Mouse (Mus musculus): ENCODE measurements around the gene Adcy9. TPM values are rescaled to one million over a fixed set of nuclear protein-coding genes. Genes with fewer than 3 reads are reported as not detected.

The Adcy9 gene
- polyA plus RNA-seq, 2 experiments, result 0.65 to 0.81 TPM

- no peaks in the 10 kb centered on the region for H3K27me3 ChIP-seq (ENCODE audit: control insufficient read depth, insufficient read depth, low read length)
- ATAC-seq (ENCODE audit: insufficient read depth) (no peak), DNase-seq (ENCODE audit: low read depth in 3 of 3, low spot score in 3 of 3) (no peak)
- H3K36me3 ChIP-seq (replicated peaks; ENCODE audit: control insufficient read depth, insufficient read depth, low read depth), result no peaks in the 10 kb centered on the region
- no peak overlapping the region for H3K9ac ChIP-seq (replicated peaks)
- TF ChIP-seq EP300 (IDR thresholded peaks at IDR 0.05; ENCODE audit: low read depth) (no peak), CTCF (IDR thresholded peaks at IDR 0.05; ENCODE audit: low read depth) (peak; percentile 28)
- H3K4me1 ChIP-seq (replicated peaks; ENCODE audit: control insufficient read depth in 2 of 2, insufficient read depth in 2 of 2, low read length in 1 of 2), result peaks cover 0 to 5% of the 10 kb centered on the region in 2 experiments; a peak in 1 of 4 replicates
- no peak overlapping the region for H3K27ac ChIP-seq
- WGBS (ENCODE audit: insufficient replicate concordance), result 29% methylated on average over 3 of the region's 3 CpGs
- H3K9me3 ChIP-seq (ENCODE audit: control insufficient read depth, low read length), result no peaks in the 10 kb centered on the region
- H3K4me2 ChIP-seq (ENCODE audit: low read depth), result no peak overlapping the region
- H3K4me3 ChIP-seq (ENCODE audit: insufficient read depth in 1 of 2, low read depth in 2 of 2, low read length in 2 of 2), result no peak overlapping the region
These were observed 148.0 kb downstream of the Adcy9 start for GRCm38 (mm10) chr16:4272254-4272653.

DNA sequence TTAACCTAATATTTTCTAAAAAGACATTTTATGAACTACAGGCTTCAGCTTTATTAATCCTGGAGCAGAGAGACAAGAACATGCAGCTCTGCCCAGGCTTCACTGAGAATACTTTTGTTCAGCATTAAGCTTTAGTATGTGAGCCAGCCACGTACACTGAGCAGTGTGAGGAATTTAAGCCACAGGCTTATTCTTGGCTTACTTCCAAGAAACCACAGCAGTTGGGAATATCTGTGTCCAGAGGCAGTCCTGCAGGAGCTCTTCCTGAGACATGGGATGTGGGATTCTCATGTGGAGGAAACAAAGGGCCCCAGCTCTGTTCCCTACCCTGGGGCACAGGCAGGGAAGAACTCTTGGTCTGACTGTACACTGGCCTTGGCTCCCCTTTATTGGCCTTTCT, 149.4 kb downstream of the Adcy9 start:
- H3K9me3 ChIP-seq (ENCODE audit: control insufficient read depth, low read length), result no peaks in the 10 kb centered on the region
- H3K9ac ChIP-seq (replicated peaks), result no peak overlapping the region
- TF ChIP-seq CTCF (IDR thresholded peaks at IDR 0.05; ENCODE audit: low read depth), result no peak
- no peak for TF ChIP-seq EP300 (IDR thresholded peaks at IDR 0.05; ENCODE audit: low read depth)
- no peaks in the 10 kb centered on the region for H3K36me3 ChIP-seq (replicated peaks; ENCODE audit: control insufficient read depth, insufficient read depth, low read depth)
- no peak for DNase-seq (ENCODE audit: low read depth in 3 of 3, low spot score in 3 of 3)
- no peak for ATAC-seq (ENCODE audit: insufficient read depth)
- H3K4me1 ChIP-seq (replicated peaks; ENCODE audit: control insufficient read depth in 2 of 2, insufficient read depth in 2 of 2, low read length in 1 of 2), result peaks cover 0 to 5% of the 10 kb centered on the region in 2 experiments; a peak in 1 of 4 replicates
- no peak overlapping the region for H3K4me3 ChIP-seq (ENCODE audit: insufficient read depth in 1 of 2, low read depth in 2 of 2, low read length in 2 of 2)
- H3K4me2 ChIP-seq (ENCODE audit: low read depth), result no peak overlapping the region
- no peaks in the 10 kb centered on the region for H3K27me3 ChIP-seq (ENCODE audit: control insufficient read depth, insufficient read depth, low read length)
- 49% methylated on average over 1 of the region's 1 CpGs for WGBS (ENCODE audit: insufficient replicate concordance)
- H3K27ac ChIP-seq, result no peak overlapping the region

- Histone ChIP-seq H3K27me3 (ENCODE audit: control insufficient read depth, insufficient read depth, low read length) (no peaks in the 10 kb centered on the region), H3K27ac (no peak overlapping the region), H3K9me3 (ENCODE audit: control insufficient read depth, low read length) (no peaks in the 10 kb centered on the region), H3K36me3 (replicated peaks; ENCODE audit: control insufficient read depth, insufficient read depth, low read depth) (no peaks in the 10 kb centered on the region), H3K4me1 (replicated peaks; ENCODE audit: control insufficient read depth in 2 of 2, insufficient read depth in 2 of 2, low read length in 1 of 2) (peaks cover 0 to 5% of the 10 kb centered on the region in 2 experiments; a peak in 1 of 4 replicates), H3K9ac (replicated peaks) (no peak overlapping the region), H3K4me3 (ENCODE audit: insufficient read depth in 1 of 2, low read depth in 2 of 2, low read length in 2 of 2) (peak overlapping the region; percentile 21 to 35; a peak in 2 of 4 replicates), H3K4me2 (ENCODE audit: low read depth) (peak overlapping the region; percentile 59)
- TF ChIP-seq CTCF (IDR thresholded peaks at IDR 0.05; ENCODE audit: low read depth) (peak; percentile 94), EP300 (IDR thresholded peaks at IDR 0.05; ENCODE audit: low read depth) (no peak)
- DNase-seq (ENCODE audit: low read depth in 3 of 3, low spot score in 3 of 3) (peak; percentile 22 to 41 (median 41)), ATAC-seq (ENCODE audit: insufficient read depth) (peak; percentile 70)
- 8% methylated on average over 40 of the region's 40 CpGs for WGBS (ENCODE audit: insufficient replicate concordance)
These were observed 152.2 kb downstream of the Adcy9 start for GRCm38 (mm10) chr16:4267857-4268666.

- Histone ChIP-seq H3K27me3 (ENCODE audit: control insufficient read depth, insufficient read depth, low read length) (no peaks in the 10 kb centered on the region), H3K36me3 (replicated peaks; ENCODE audit: control insufficient read depth, insufficient read depth, low read depth) (no peaks in the 10 kb centered on the region), H3K27ac (no peak overlapping the region), H3K4me2 (ENCODE audit: low read depth) (peak overlapping the region; percentile 59; the same call in 1 of the 2 replicates), H3K9ac (replicated peaks) (no peak overlapping the region), H3K4me1 (replicated peaks; ENCODE audit: control insufficient read depth in 2 of 2, insufficient read depth in 2 of 2, low read length in 1 of 2) (peaks cover 0 to 5% of the 10 kb centered on the region in 2 experiments; a peak in 1 of 4 replicates), H3K9me3 (ENCODE audit: control insufficient read depth, low read length) (no peaks in the 10 kb centered on the region), H3K4me3 (ENCODE audit: insufficient read depth in 1 of 2, low read depth in 2 of 2, low read length in 2 of 2) (no peak overlapping the region)
- no peak for DNase-seq (ENCODE audit: low read depth in 3 of 3, low spot score in 3 of 3)
- WGBS (ENCODE audit: insufficient replicate concordance), result 48% methylated on average over 9 of the region's 9 CpGs
- ATAC-seq (ENCODE audit: insufficient read depth), result no peak
- no peak for TF ChIP-seq EP300 (IDR thresholded peaks at IDR 0.05; ENCODE audit: low read depth)
- TF ChIP-seq CTCF (IDR thresholded peaks at IDR 0.05; ENCODE audit: low read depth), result no peak
These were observed 152.8 kb downstream of the Adcy9 start for GRCm38 (mm10) chr16:4267453-4267852.

GRCm38 (mm10) chr16:4265351-4265750, 154.9 kb downstream of the Adcy9 start:
- Histone ChIP-seq H3K36me3 (replicated peaks; ENCODE audit: control insufficient read depth, insufficient read depth, low read depth) (no peaks in the 10 kb centered on the region), H3K27ac (no peak overlapping the region), H3K4me2 (ENCODE audit: low read depth) (no peak overlapping the region), H3K9me3 (ENCODE audit: control insufficient read depth, low read length) (no peaks in the 10 kb centered on the region), H3K4me1 (replicated peaks; ENCODE audit: control insufficient read depth in 2 of 2, insufficient read depth in 2 of 2, low read length in 1 of 2) (peaks cover 0 to 5% of the 10 kb centered on the region in 2 experiments; a peak in 1 of 4 replicates), H3K9ac (replicated peaks) (no peak overlapping the region), H3K27me3 (ENCODE audit: control insufficient read depth, insufficient read depth, low read length) (no peaks in the 10 kb centered on the region), H3K4me3 (ENCODE audit: insufficient read depth in 1 of 2, low read depth in 2 of 2, low read length in 2 of 2) (no peak overlapping the region)
- ATAC-seq (ENCODE audit: insufficient read depth) (no peak), DNase-seq (ENCODE audit: low read depth in 3 of 3, low spot score in 3 of 3) (no peak)
- TF ChIP-seq EP300 (IDR thresholded peaks at IDR 0.05; ENCODE audit: low read depth) (no peak), CTCF (IDR thresholded peaks at IDR 0.05; ENCODE audit: low read depth) (no peak)
- 32% methylated on average over 5 of the region's 5 CpGs for WGBS (ENCODE audit: insufficient replicate concordance)
